ENCODE assay signal across 12 mouse cellular contexts in genomic region chr3:83714572-83714971, GRCm38 (mm10). TPM values are rescaled to one million over a fixed set of nuclear protein-coding genes. Genes with fewer than 3 reads are reported as not detected.
DNase-seq lines count a peak whose midpoint lies in the region; ATAC-seq and TF ChIP-seq lines count a peak whose summit lies in the region.
"Had no signal": no experiment of that assay in that cellular context is flagged by ENCODE, and none has a peak within 500 bp of the region (broad histone marks: within the 10 kb centered on the region; RNA-seq: fewer than 3 reads in every experiment).

No protein-coding gene starts in this region.

- TF ChIP-seq EP300 in liver, postnatal 0 days (IDR thresholded peaks at IDR 0.05; ENCODE audit: low read depth) = no peak
- TF ChIP-seq EP300 in MEL (IDR thresholded peaks at IDR 0.05; ENCODE audit: low read depth in 1 of 2, low read length in 2 of 2) = no peak

- TF ChIP-seq POLR2A in MEL (IDR thresholded peaks at IDR 0.05; ENCODE audit: control insufficient read depth in 1 of 2, insufficient read depth in 1 of 2, low read depth in 1 of 2, low read length in 2 of 2, poor library complexity in 1 of 2) = no peak

- H3K27me3 ChIP-seq in liver, postnatal 0 days (ENCODE audit: insufficient read depth, low read length) = no peaks in the 10 kb centered on the region
- no peaks in the 10 kb centered on the region for H3K27me3 ChIP-seq in liver, embryonic 12.5 days (replicated peaks)
- no peaks in the 10 kb centered on the region for H3K27me3 ChIP-seq in MEL (ENCODE audit: control insufficient read depth in 1 of 2, insufficient read depth in 2 of 2, low read length in 2 of 2)
- H3K27me3 ChIP-seq: liver, embryonic 13.5 days had no signal

- no peaks in the 10 kb centered on the region for H3K36me3 ChIP-seq in liver, postnatal 0 days (replicated peaks; ENCODE audit: insufficient read depth, low read length)
- H3K36me3 ChIP-seq in liver, embryonic 12.5 days = no peaks in the 10 kb centered on the region
- no peaks in the 10 kb centered on the region for H3K36me3 ChIP-seq in MEL (ENCODE audit: control insufficient read depth in 1 of 2, insufficient read depth in 2 of 2, low read length in 2 of 2)
- H3K36me3 ChIP-seq: liver, embryonic 13.5 days had no signal

- H3K9me3 ChIP-seq in liver, postnatal 0 days (ENCODE audit: low read length) = no peaks in the 10 kb centered on the region
- H3K9me3 ChIP-seq in liver, embryonic 12.5 days (replicated peaks) = no peaks in the 10 kb centered on the region
- H3K9me3 ChIP-seq in MEL (replicated peaks; ENCODE audit: insufficient read depth, low read length) = no peaks in the 10 kb centered on the region
- H3K9me3 ChIP-seq: liver, embryonic 13.5 days had no signal

- H3K79me2 ChIP-seq in MEL (ENCODE audit: control insufficient read depth, insufficient read depth, low read length, poor library complexity) = no peaks in the 10 kb centered on the region

- H3K27ac ChIP-seq in liver, postnatal 0 days (ENCODE audit: low read depth) = no peak overlapping the region
- no peak overlapping the region for H3K27ac ChIP-seq in liver, embryonic 12.5 days
- no peak overlapping the region for H3K27ac ChIP-seq in MEL (ENCODE audit: control insufficient read depth, low read depth, low read length)
- H3K27ac ChIP-seq: liver, embryonic 13.5 days had no signal

- TF ChIP-seq RAD21 in MEL (IDR thresholded peaks at IDR 0.05; ENCODE audit: low read depth, low read length) = peak; percentile 5

- H3K4me1 ChIP-seq in liver, postnatal 0 days (ENCODE audit: insufficient read depth) = no peaks in the 10 kb centered on the region
- peaks cover under 1% of the 10 kb centered on the region; the same call in 1 of the 2 replicates for H3K4me1 ChIP-seq in liver, embryonic 12.5 days
- no peaks in the 10 kb centered on the region for H3K4me1 ChIP-seq in MEL (ENCODE audit: control insufficient read depth in 1 of 2, insufficient read depth in 2 of 2, low read length in 2 of 2)

- DNase-seq in adrenal gland, postnatal 10 days = peak; percentile 44
- no peak for DNase-seq in adrenal gland, adult 2 months
- DNase-seq in liver, postnatal 0 days = peak; percentile 19
- DNase-seq in MEL (ENCODE audit: low read depth, low spot score) = peak; percentile 2
- no peak for DNase-seq in layer of hippocampus, adult 9-10 months (ENCODE audit: low spot score)
- no peak for DNase-seq in left cerebral cortex, adult 8-10 months (ENCODE audit: low spot score in 2 of 2)
- DNase-seq: heart, postnatal 4 days; liver, embryonic 13.5 days; right cerebral cortex, postnatal 14 days had no signal

- H3K4me2 ChIP-seq in liver, postnatal 0 days (ENCODE audit: low read depth, low read length) = no peak overlapping the region
- H3K4me2 ChIP-seq in liver, embryonic 12.5 days = no peak overlapping the region
- H3K4me2 ChIP-seq: liver, embryonic 13.5 days had no signal

- no peak overlapping the region for H3K4me3 ChIP-seq in liver, postnatal 0 days (ENCODE audit: low read depth, low read length)
- no peak overlapping the region for H3K4me3 ChIP-seq in liver, embryonic 12.5 days
- no peak overlapping the region for H3K4me3 ChIP-seq in MEL (ENCODE audit: control insufficient read depth in 1 of 2, insufficient read depth in 1 of 2, low read depth in 2 of 2, low read length in 2 of 2)
- H3K4me3 ChIP-seq: erythroblast, embryonic 14.5 days; liver, embryonic 13.5 days had no signal

- no peak overlapping the region for H3K9ac ChIP-seq in liver, postnatal 0 days (replicated peaks)
- no peak overlapping the region for H3K9ac ChIP-seq in liver, embryonic 12.5 days
- H3K9ac ChIP-seq in MEL (ENCODE audit: control insufficient read depth, low read depth, low read length, poor library complexity, severe bottlenecking) = no peak overlapping the region
- H3K9ac ChIP-seq: liver, embryonic 13.5 days had no signal

- 56% methylated on average over 6 of the region's 6 CpGs for WGBS in liver, postnatal 0 days (ENCODE audit: insufficient replicate concordance)
- WGBS in liver, embryonic 12.5 days (ENCODE audit: insufficient replicate concordance) = 58% methylated on average over 6 of the region's 6 CpGs

- ATAC-seq in liver, postnatal 0 days = no peak
- no peak for ATAC-seq in liver, embryonic 12.5 days
- peak; percentile 75 for ATAC-seq in granulocyte monocyte progenitor cell, adult 5-6 weeks (replicated peaks; ENCODE audit: poor library complexity, severe bottlenecking)

- TF ChIP-seq CTCF in liver, postnatal 0 days (IDR thresholded peaks at IDR 0.05; ENCODE audit: low read depth) = peak; percentile 64
- TF ChIP-seq CTCF in MEL (IDR thresholded peaks at IDR 0.05 in 2 of 3, conservative IDR thresholded peaks at IDR 0.05 in 1 of 3; ENCODE audit: control insufficient read depth in 1 of 3, insufficient read depth in 1 of 3, low read depth in 2 of 3, low read length in 3 of 3, poor library complexity in 1 of 3, severe bottlenecking in 1 of 3) = 0 out of 6 replicates have a peak, but pooled peaks of 2 of the 3 experiments have one; percentile 9 to 22

TF ChIP-seq in MEL, 35 proteins besides CTCF, POLR2A, EP300 and RAD21:
- TF ChIP-seq CHD1 (IDR thresholded peaks at IDR 0.05; ENCODE audit: low read depth, low read length) = no peak
- TF ChIP-seq RCOR1 (IDR thresholded peaks at IDR 0.05; ENCODE audit: low read depth, low read length) = no peak
- TF ChIP-seq ZKSCAN1 (IDR thresholded peaks at IDR 0.05; ENCODE audit: low read depth, low read length) = no peak
- TF ChIP-seq MAZ (IDR thresholded peaks at IDR 0.05; ENCODE audit: low read depth, low read length) = no peak
- no peak for TF ChIP-seq MEF2A (IDR thresholded peaks at IDR 0.05; ENCODE audit: extremely low read depth, insufficient replicate concordance, low read depth, low read length, poor library complexity, severe bottlenecking)
- TF ChIP-seq POLR2AphosphoS2 (IDR thresholded peaks at IDR 0.05; ENCODE audit: low read length) = no peak

RNA-seq across cellular contexts. Expression of gene Sfrp2, which starts 51.5 kb away (rescaled TPM):
- total RNA-seq in adrenal gland, postnatal 10 days (2021) = 10 to 100 TPM; 11.2 to 19.2 TPM
- total RNA-seq in adrenal gland, adult 2 months (2021) = 1 to 10 TPM; 4.4 to 5.7 TPM
- 6.1 and 8.5 TPM in 2 replicates for polyA plus RNA-seq in adrenal gland, adult 2 months (2012; rRNA removed)
- 1.0 and 1.6 TPM in 2 replicates for polyA plus RNA-seq in liver, postnatal 0 days (2015; fragmentation: Nextera tagmentation; extraction: Ambion mirVana)
- 10.9 and 13.4 TPM in 2 replicates for polyA plus RNA-seq in liver, embryonic 12.5 days (2016; fragmentation: Nextera tagmentation; extraction: Ambion mirVana)
- total RNA-seq in MEL (2012; rRNA removed) = not detected in 2 replicates
- polyA plus RNA-seq in MEL (2012; ENCODE audit: insufficient read depth in 1 of 2, insufficient read length in 2 of 2, low read depth in 1 of 2, low replicate concordance in 2 of 2, missing spikeins in 1 of 2) = not detected
- total RNA-seq in granulocyte monocyte progenitor cell, adult 5-6 weeks (2014; fragmentation: Nextera tagmentation) = not detected in 2 replicates
- not detected in 2 replicates for total RNA-seq in granulocyte monocyte progenitor cell, adult 5-6 weeks (2017)
- total RNA-seq in left cerebral cortex, adult 8-10 months (2022) = 1 to 10 TPM; 1.2 to 2.0 (median 1.5) TPM
- polyA plus RNA-seq: erythroblast, embryonic 14.5 days had no signal

Comparison
In these comparisons a context has a peak if more than half of its experiments do, and no peak if none do; other contexts are left out.
1. DNase-seq: peak in adrenal gland, postnatal 10 days (single experiment), liver, postnatal 0 days (single experiment) and MEL (single experiment); none in adrenal gland, adult 2 months (single experiment), layer of hippocampus, adult 9-10 months (single experiment) and left cerebral cortex, adult 8-10 months (0 of 2).